In genomic region chr7:3306400-3306799, GRCm38 (mm10) we compare ENCODE assay signal across 21 mouse cellular contexts. TPM values are rescaled to one million over a fixed set of nuclear protein-coding genes. Genes with fewer than 3 reads are reported as not detected.
"Had no signal": no experiment of that assay in that cellular context is flagged by ENCODE, and none has a peak within 500 bp of the region (broad histone marks: within the 10 kb centered on the region; RNA-seq: fewer than 3 reads in every experiment).

No protein-coding gene starts in this region.

- H3K27ac ChIP-seq: liver, embryonic 15.5 days; lung, embryonic 15.5 days; macrophage; midbrain, embryonic 13.5 days; midbrain, embryonic 15.5 days; neural tube, embryonic 12.5 days had no signal

- H3K9ac ChIP-seq: liver, embryonic 15.5 days; liver, postnatal 0 days; lung, embryonic 15.5 days; midbrain, embryonic 13.5 days; midbrain, embryonic 15.5 days; neural tube, embryonic 12.5 days had no signal

- H3K9me3 ChIP-seq: liver, embryonic 15.5 days; lung, embryonic 15.5 days; midbrain, embryonic 15.5 days had no signal

- DNase-seq: liver, postnatal 0 days; lung, adult 2 months; lung, postnatal 14 days; lung, postnatal 36 days; right cerebral cortex, postnatal 25 days; right cerebral cortex, postnatal 4 days; spleen, adult 18-20 months; thymus, adult 18-20 months; thymus, postnatal 14 days; thymus, postnatal 36 days had no signal

- H3K4me2 ChIP-seq: liver, embryonic 15.5 days; lung, embryonic 15.5 days; midbrain, embryonic 13.5 days; midbrain, embryonic 15.5 days; neural tube, embryonic 12.5 days had no signal

- ATAC-seq: liver, postnatal 0 days; lung, postnatal 0 days; midbrain, embryonic 13.5 days; midbrain, embryonic 15.5 days had no signal

- H3K4me3 ChIP-seq: liver, embryonic 15.5 days; lung, embryonic 15.5 days; megakaryocyte, embryonic 14.5 days; midbrain, embryonic 13.5 days; midbrain, embryonic 15.5 days; neural tube, embryonic 12.5 days had no signal

- H3K36me3 ChIP-seq: liver, embryonic 15.5 days; lung, embryonic 15.5 days; midbrain, embryonic 13.5 days; midbrain, embryonic 15.5 days; neural tube, embryonic 12.5 days had no signal

RNA-seq across cellular contexts. Expression of gene Prkcg, which starts 17.4 kb away (rescaled TPM):
- polyA plus RNA-seq: liver, embryonic 15.5 days had no signal

RNA-seq across cellular contexts. Expression of gene Cacng7, which starts 26.4 kb away (rescaled TPM):
- polyA plus RNA-seq: macrophage had no signal

RNA-seq across cellular contexts. Expression of gene Nlrp12, which starts 56.9 kb away (rescaled TPM):
- polyA plus RNA-seq: midbrain, embryonic 13.5 days; neural tube, embryonic 12.5 days; neural tube, embryonic 14.5 days; stomach, embryonic 14.5 days; thymus, postnatal 0 days had no signal
